Mouse (Mus musculus) thymus, postnatal 14 days (tissue): ENCODE data around the gene Rab9.

Experiments
- DNase-seq: peaks from one replicate; pipeline ENCODE4 v3.0.0; 2021

The Rab9 gene

GRCm38 (mm10) chrX:166440616-166441063, 39.0 kb downstream of the Rab9 start, which contains the start of gene Ofd1:
Ofd1 (minus strand) TSS chrX:166440704.
- peak; percentile 88 for DNase-seq

DNA sequence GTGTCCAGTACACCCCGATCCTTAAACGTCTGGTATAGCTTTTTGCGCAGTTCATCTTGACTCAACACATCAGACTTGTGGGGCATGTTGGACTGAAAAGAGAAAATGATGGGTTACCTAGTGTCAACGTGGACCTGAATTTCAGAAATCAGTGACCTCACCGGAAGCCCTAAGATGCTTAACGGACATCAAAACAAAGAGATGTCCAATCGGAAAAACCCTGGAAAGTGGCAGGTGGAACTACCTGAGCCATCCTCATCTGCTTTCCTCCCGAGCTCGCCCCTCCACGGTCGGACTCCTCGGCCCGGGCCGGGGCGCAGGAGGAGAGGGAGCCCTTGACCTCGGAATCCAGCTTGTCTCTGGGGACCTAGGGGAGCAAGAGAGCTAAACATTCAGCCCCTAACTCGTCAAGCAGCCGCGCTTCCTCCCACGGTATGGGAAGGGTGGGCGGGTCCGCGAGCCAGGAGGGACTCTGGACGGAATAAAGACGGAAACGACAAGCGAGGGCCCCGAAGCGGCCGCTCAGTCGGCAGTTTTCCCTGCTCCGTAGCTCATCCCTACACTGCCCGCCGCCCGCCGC, 39.5 kb downstream of the Rab9 start, which contains the start of gene Trappc2:
TSS of gene Trappc2 (plus strand) at position 539 of the 580 bp plus-strand sequence.
- DNase-seq = no peak

DNA sequence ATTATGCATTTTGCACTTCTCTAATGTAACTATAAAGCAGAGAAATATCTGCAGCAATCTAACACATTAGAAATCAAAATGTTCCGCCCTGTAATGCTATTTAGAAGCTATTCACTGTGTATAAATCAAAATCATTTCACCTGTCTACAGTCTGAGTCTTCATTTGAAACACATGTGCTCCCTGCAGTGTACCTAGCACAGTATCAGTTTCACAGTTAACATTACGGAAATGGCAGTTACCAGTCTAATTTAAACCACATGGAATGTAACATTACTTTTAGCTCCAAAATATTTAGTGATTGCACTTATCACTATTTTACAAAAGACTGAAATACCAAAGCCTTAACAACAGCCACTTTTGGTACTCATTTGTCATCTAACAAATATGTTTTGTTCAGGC, 44.9 kb downstream of the Rab9 start:
- DNase-seq = no peak

DNA sequence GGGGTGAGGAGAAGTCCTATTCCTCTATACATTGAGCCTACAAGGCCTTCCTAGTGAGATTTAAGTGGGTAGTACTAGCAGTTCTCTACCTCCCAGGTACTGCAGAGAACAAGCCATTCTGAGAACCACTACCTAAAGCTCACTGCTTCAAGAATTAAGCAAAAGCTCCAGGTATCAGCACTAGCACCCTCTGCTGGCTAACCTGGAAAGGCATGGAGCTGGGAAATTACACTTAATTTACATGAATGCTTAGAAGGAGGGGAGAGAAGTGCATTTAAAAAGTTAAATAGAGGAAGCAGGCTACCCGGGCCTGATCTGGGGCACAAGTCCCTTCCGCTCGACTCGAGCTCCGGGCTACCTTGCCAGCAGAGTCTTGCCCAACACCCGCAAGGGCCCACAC, 63.5 kb downstream of the Rab9 start:
- DNase-seq = peak; percentile 20

DNA sequence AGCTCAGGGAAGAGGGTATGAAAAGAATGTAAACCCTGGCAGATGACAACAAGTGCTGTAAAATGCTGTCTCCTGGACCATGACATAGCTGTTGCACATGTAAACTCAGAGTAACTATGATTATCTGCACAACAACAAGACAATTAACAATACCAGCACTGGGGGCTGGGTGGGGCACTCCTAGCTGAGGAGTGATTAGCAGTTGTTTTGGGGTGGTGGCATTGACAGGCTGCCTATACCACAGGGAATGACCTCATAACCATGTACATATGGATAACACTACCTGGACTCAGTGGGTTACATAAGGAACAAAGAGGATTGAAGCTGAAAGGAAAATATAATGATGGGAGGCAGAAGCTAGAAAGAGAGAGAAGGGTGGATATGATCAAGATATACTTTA, 71.8 kb downstream of the Rab9 start:
- no peak for DNase-seq
